Mouse (Mus musculus): ENCODE measurements around the gene Eme1.

- TF ChIP-seq CTCF (IDR thresholded peaks at IDR 0.05; ENCODE audit: extremely low read depth, insufficient read length, insufficient replicate concordance, low read depth, low read length) (no peak), POLR2A (IDR thresholded peaks at IDR 0.05; ENCODE audit: low read depth, low read length) (no peak)
Observed at GRCm38 (mm10) chr11:94629884-94630198, 23.9 kb downstream of the Eme1 start.
